Mouse (Mus musculus) inflammation-experienced regulatory T-cells, adult 16 weeks (primary cell): ENCODE measurements around the gene Dcst2. TPM values are rescaled to one million over a fixed set of nuclear protein-coding genes. Genes with fewer than 3 reads are reported as not detected.

Source experiments
- polyA plus RNA-seq: library from polyadenylated mRNA; unstranded; fragments of 100-300 nt; shearing (Covaris generic); gene quantifications from one replicate; pipeline ENCODE4 v1.2.1, GENCODE M21; 2017

Gene Dcst2
- 0.12 TPM for polyA plus RNA-seq

GRCm38 (mm10) chr3:89361675-89362074, at the start of gene Dcst2:
Gene Dcst2, plus strand, starts transcription at chr3:89361975.

GRCm38 (mm10) chr3:89322514-89323165, 39.1 kb upstream of the Dcst2 start, which contains the start of gene Efna3:
Gene Efna3, minus strand, starts transcription at chr3:89322965.

GRCm38 (mm10) chr3:89337721-89338578, 23.8 kb upstream of the Dcst2 start, which contains the start of gene Efna4:
Gene Efna4, minus strand, starts transcription at chr3:89338028.

GRCm38 (mm10) chr3:89349869-89350501, 11.8 kb upstream of the Dcst2 start, which contains the start of gene Adam15:
Gene Adam15, minus strand, starts transcription at chr3:89349996.

GRCm38 (mm10) chr3:89365153-89365485, 3.3 kb downstream of the Dcst2 start, which contains the start of gene Dcst1:
Gene Dcst1, minus strand, starts transcription at chr3:89365253.

GRCm38 (mm10) chr3:89394006-89394893, 32.5 kb downstream of the Dcst2 start, which contains the start of gene Zbtb7b:
Gene Zbtb7b, minus strand, starts transcription at chr3:89394776.

GRCm38 (mm10) chr3:89402693-89403092, 40.9 kb downstream of the Dcst2 start, which contains the start of gene Lenep:
Gene Lenep, minus strand, starts transcription at chr3:89402793.

GRCm38 (mm10) chr3:89411490-89412393, 50.0 kb downstream of the Dcst2 start, which contains the start of gene Flad1:
Gene Flad1, minus strand, starts transcription at chr3:89411870.

GRCm38 (mm10) chr3:89418170-89418860, 56.5 kb downstream of the Dcst2 start, which contains the start of the genes Cks1b and Shc1:
Gene Cks1b, minus strand, starts transcription at chr3:89418383.
Gene Shc1, plus strand, starts transcription at chr3:89418443.

Other genes with a start within 250 kb of the Dcst2 start
- gene Pklr, start 225.8 kb upstream of the Dcst2 start, polyA plus RNA-seq, result not detected
- gene Hcn3, start 201.8 kb upstream of the Dcst2 start, polyA plus RNA-seq, result 0.77 TPM
- gene Clk2, start 197.2 kb upstream of the Dcst2 start, polyA plus RNA-seq, result 37.4 TPM
- gene Scamp3, start 184.5 kb upstream of the Dcst2 start, polyA plus RNA-seq, result 321 TPM
- gene Fam189b, start 178.8 kb upstream of the Dcst2 start, polyA plus RNA-seq, result 277 TPM
- gene Gba, start 159.0 kb upstream of the Dcst2 start, polyA plus RNA-seq, result 145 TPM
- 1.9 TPM for gene Thbs3, start 146.8 kb upstream of the Dcst2 start, polyA plus RNA-seq
- 142 TPM for gene Mtx1, start 134.9 kb upstream of the Dcst2 start, polyA plus RNA-seq
- 2.4 TPM for gene Muc1, start 132.9 kb upstream of the Dcst2 start, polyA plus RNA-seq
- 262 TPM for gene Krtcap2, start 116.0 kb upstream of the Dcst2 start, polyA plus RNA-seq
- 6.1 TPM for gene Trim46, start 115.7 kb upstream of the Dcst2 start, polyA plus RNA-seq
- gene Dpm3, start 102.6 kb upstream of the Dcst2 start, polyA plus RNA-seq, result 107 TPM
- gene Slc50a1, start 91.4 kb upstream of the Dcst2 start, polyA plus RNA-seq, result 284 TPM
- gene Efna1, start 80.8 kb upstream of the Dcst2 start, polyA plus RNA-seq, result not detected
- not detected for gene Efna3, start 39.0 kb upstream of the Dcst2 start, polyA plus RNA-seq
- gene Efna4, start 23.9 kb upstream of the Dcst2 start, polyA plus RNA-seq, result 0.84 TPM
- 18.6 TPM for gene Adam15, start 12.0 kb upstream of the Dcst2 start, polyA plus RNA-seq
- 0.74 TPM for gene Dcst1, start 3.3 kb downstream of the Dcst2 start, polyA plus RNA-seq
- gene Zbtb7b, start 32.8 kb downstream of the Dcst2 start, polyA plus RNA-seq, result 56.8 TPM
- 1.2 TPM for gene Lenep, start 40.8 kb downstream of the Dcst2 start, polyA plus RNA-seq
- 68.8 TPM for gene Flad1, start 49.9 kb downstream of the Dcst2 start, polyA plus RNA-seq
- gene Cks1b, start 56.4 kb downstream of the Dcst2 start, polyA plus RNA-seq, result 31.7 TPM
- gene Shc1, start 56.5 kb downstream of the Dcst2 start, polyA plus RNA-seq, result 98.3 TPM
- 42.2 TPM for gene Pygo2, start 68.2 kb downstream of the Dcst2 start, polyA plus RNA-seq
- gene Pbxip1, start 74.7 kb downstream of the Dcst2 start, polyA plus RNA-seq, result 190 TPM
- gene Pmvk, start 92.6 kb downstream of the Dcst2 start, polyA plus RNA-seq, result 18.5 TPM
- gene Kcnn3, start 158.2 kb downstream of the Dcst2 start, polyA plus RNA-seq, result not detected